Mouse (Mus musculus) megakaryocyte, embryonic 14.5 days (primary cell): ENCODE data around the gene Pik3ip1.

Source experiments
- FLI1 ChIP-seq: IDR thresholded peaks from 2 replicates; pipeline ENCODE4 v1.6.1; 2012; ENCODE audit warnings: low read length, inconsistent platforms, mixed read lengths
- GATA1 ChIP-seq: IDR thresholded peaks from 3 replicates; pipeline ENCODE4 v1.6.1; 2012; ENCODE audit warnings: mixed read lengths, low read length, inconsistent platforms, borderline replicate concordance

DNA sequence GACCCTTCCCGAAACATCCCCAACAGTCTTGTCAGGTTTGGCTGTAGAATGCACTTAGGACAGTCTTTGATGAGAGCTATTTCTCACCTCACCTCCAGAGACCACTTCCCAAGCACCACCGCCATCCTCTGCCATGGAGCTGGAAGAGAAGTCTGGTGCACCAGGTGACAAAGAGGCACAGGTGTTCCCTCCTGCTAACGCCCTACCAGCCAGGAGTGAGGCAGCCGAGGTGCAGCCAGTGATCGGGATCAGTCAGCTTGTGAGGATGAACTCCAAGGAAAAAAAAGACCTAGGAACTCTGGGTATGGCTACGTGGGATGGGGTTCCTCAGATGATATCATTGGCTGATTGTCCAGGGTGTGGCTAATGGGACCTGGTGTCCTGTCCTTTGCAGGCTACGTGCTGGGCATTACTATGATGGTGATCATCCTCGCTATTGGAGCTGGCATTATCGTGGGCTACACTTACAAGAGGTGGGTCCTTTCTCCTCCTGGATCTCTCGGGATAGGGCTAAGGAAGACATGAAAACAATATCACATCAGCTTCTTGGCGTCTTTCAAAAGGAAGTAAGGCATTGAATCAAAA lies 3.0 kb downstream of the Pik3ip1 start:
- TF ChIP-seq GATA1: no peak
- no peak for TF ChIP-seq FLI1
